Mouse (Mus musculus): ENCODE data around the gene Trpm1. TPM values are rescaled to one million over a fixed set of nuclear protein-coding genes. Genes with fewer than 3 reads are reported as not detected.
A peak's percentile ranks its signal among the peaks of the same experiment; 100 is the strongest.

Gene Trpm1
- polyA plus RNA-seq, 1 experiment from 2014 or later: 6.1 TPM

- H3K4me1 ChIP-seq: peaks cover 12% of the 10 kb centered on the region
- DNase-seq (ENCODE audit: low spot score): no peak
- H3K9me3 ChIP-seq (replicated peaks): no peaks in the 10 kb centered on the region
- H3K4me3 ChIP-seq: no peak overlapping the region
- H3K36me3 ChIP-seq: no peaks in the 10 kb centered on the region
- H3K27ac ChIP-seq (replicated peaks): no peak overlapping the region
- no peaks in the 10 kb centered on the region for H3K27me3 ChIP-seq (ENCODE audit: low read depth, poor library complexity, severe bottlenecking)
- 81% methylated on average over 3 of the region's 3 CpGs for WGBS
Observed at GRCm38 (mm10) chr7:64279548-64279947, 125.9 kb downstream of the Trpm1 start.

GRCm38 (mm10) chr7:64286566-64286965 lies 132.9 kb downstream of the Trpm1 start:
- Histone ChIP-seq H3K4me1 (peaks cover 25% of the 10 kb centered on the region), H3K36me3 (0 out of 2 replicates have a peak, but pooled peaks cover 6% of the 10 kb centered on the region), H3K27me3 (ENCODE audit: low read depth, poor library complexity, severe bottlenecking) (no peaks in the 10 kb centered on the region), H3K9me3 (replicated peaks) (no peaks in the 10 kb centered on the region), H3K4me3 (peak overlapping the region; percentile 88), H3K27ac (replicated peaks) (peak overlapping the region; percentile 93)
- DNase-seq (ENCODE audit: low spot score): no peak

- no peaks in the 10 kb centered on the region for H3K27me3 ChIP-seq (ENCODE audit: low read depth, poor library complexity, severe bottlenecking)
- peak; percentile 98 for DNase-seq (ENCODE audit: low spot score)
- H3K9me3 ChIP-seq (replicated peaks): no peaks in the 10 kb centered on the region
- peaks cover 12% of the 10 kb centered on the region for H3K36me3 ChIP-seq
- peak within 1 kb of the TSS; percentile 88 for H3K4me3 ChIP-seq
- under 1% methylated on average over 77 of the region's 77 CpGs for WGBS
- H3K27ac ChIP-seq (replicated peaks): peak within 1 kb of the TSS; percentile 93
- peaks cover 30% of the 10 kb centered on the region for H3K4me1 ChIP-seq
Observed at GRCm38 (mm10) chr7:64287414-64288091, 133.9 kb downstream of the Trpm1 start, which contains the start of gene Mtmr10. TSS of gene Mtmr10 (plus strand) at chr7:64287653.

- Histone ChIP-seq H3K4me1 (peaks cover 30% of the 10 kb centered on the region), H3K27ac (replicated peaks) (no peak overlapping the region), H3K4me3 (no peak overlapping the region), H3K36me3 (peaks cover 12% of the 10 kb centered on the region), H3K9me3 (replicated peaks) (no peaks in the 10 kb centered on the region), H3K27me3 (ENCODE audit: low read depth, poor library complexity, severe bottlenecking) (no peaks in the 10 kb centered on the region)
- DNase-seq (ENCODE audit: low spot score): no peak
- 93% methylated on average over 7 of the region's 7 CpGs for WGBS
Observed at GRCm38 (mm10) chr7:64289416-64289815, 135.8 kb downstream of the Trpm1 start.

GRCm38 (mm10) chr7:64290431-64290830 lies 136.8 kb downstream of the Trpm1 start:
- Histone ChIP-seq H3K9me3 (replicated peaks) (no peaks in the 10 kb centered on the region), H3K4me1 (peaks cover 34% of the 10 kb centered on the region), H3K36me3 (peaks cover 12% of the 10 kb centered on the region), H3K27me3 (ENCODE audit: low read depth, poor library complexity, severe bottlenecking) (no peaks in the 10 kb centered on the region), H3K4me3 (no peak overlapping the region), H3K27ac (replicated peaks) (no peak overlapping the region)
- 92% methylated on average over 6 of the region's 6 CpGs for WGBS
- DNase-seq (ENCODE audit: low spot score): no peak

GRCm38 (mm10) chr7:64291722-64292121 lies 138.1 kb downstream of the Trpm1 start:
- no peak for DNase-seq (ENCODE audit: low spot score)
- Histone ChIP-seq H3K9me3 (replicated peaks) (no peaks in the 10 kb centered on the region), H3K4me1 (peaks cover 44% of the 10 kb centered on the region), H3K27me3 (ENCODE audit: low read depth, poor library complexity, severe bottlenecking) (no peaks in the 10 kb centered on the region), H3K27ac (replicated peaks) (no peak overlapping the region), H3K36me3 (peaks cover 12% of the 10 kb centered on the region), H3K4me3 (no peak overlapping the region)
- WGBS: 94% methylated on average over 10 of the region's 10 CpGs

- no peak overlapping the region for H3K4me3 ChIP-seq
- H3K27ac ChIP-seq (replicated peaks): no peak overlapping the region
- no peak for DNase-seq (ENCODE audit: low spot score)
- peaks cover 27% of the 10 kb centered on the region for H3K4me1 ChIP-seq
- WGBS: 58% methylated on average over 5 of the region's 5 CpGs
- no peaks in the 10 kb centered on the region for H3K27me3 ChIP-seq (ENCODE audit: low read depth, poor library complexity, severe bottlenecking)
- H3K36me3 ChIP-seq: peaks cover 39% of the 10 kb centered on the region
- H3K9me3 ChIP-seq (replicated peaks): no peaks in the 10 kb centered on the region
Observed at GRCm38 (mm10) chr7:64296286-64297010, 142.8 kb downstream of the Trpm1 start.

- DNase-seq (ENCODE audit: low spot score): no peak
- Histone ChIP-seq H3K27me3 (ENCODE audit: low read depth, poor library complexity, severe bottlenecking) (no peaks in the 10 kb centered on the region), H3K9me3 (replicated peaks) (no peaks in the 10 kb centered on the region), H3K27ac (replicated peaks) (no peak overlapping the region), H3K4me1 (no peaks in the 10 kb centered on the region), H3K36me3 (peaks cover 38% of the 10 kb centered on the region), H3K4me3 (no peak overlapping the region)
- 93% methylated on average over 7 of the region's 7 CpGs for WGBS
Observed at GRCm38 (mm10) chr7:64310241-64310640, 156.6 kb downstream of the Trpm1 start.

GRCm38 (mm10) chr7:64310756-64311155 lies 157.1 kb downstream of the Trpm1 start:
- no peak overlapping the region for H3K27ac ChIP-seq (replicated peaks)
- no peak for DNase-seq (ENCODE audit: low spot score)
- WGBS: 85% methylated on average over 2 of the region's 2 CpGs
- no peaks in the 10 kb centered on the region for H3K9me3 ChIP-seq (replicated peaks)
- H3K4me3 ChIP-seq: no peak overlapping the region
- no peaks in the 10 kb centered on the region for H3K27me3 ChIP-seq (ENCODE audit: low read depth, poor library complexity, severe bottlenecking)
- peaks cover 41% of the 10 kb centered on the region for H3K36me3 ChIP-seq
- H3K4me1 ChIP-seq: no peaks in the 10 kb centered on the region

GRCm38 (mm10) chr7:64312811-64313210 lies 159.2 kb downstream of the Trpm1 start:
- Histone ChIP-seq H3K9me3 (replicated peaks) (no peaks in the 10 kb centered on the region), H3K36me3 (peaks cover 62% of the 10 kb centered on the region), H3K4me1 (no peaks in the 10 kb centered on the region), H3K27ac (replicated peaks) (no peak overlapping the region), H3K4me3 (no peak overlapping the region), H3K27me3 (ENCODE audit: low read depth, poor library complexity, severe bottlenecking) (no peaks in the 10 kb centered on the region)
- no peak for DNase-seq (ENCODE audit: low spot score)
- WGBS: 95% methylated on average over 7 of the region's 7 CpGs

MicroRNAs within 50 kb of the gene (microRNA counts, 519-probe panel; counts per million panel counts)
- not detected for microRNA mmu-miR-211

Small RNA genes lying within 50 kb of the gene (microRNA-seq; reads per million reads assigned to microRNA genes)
- gene Mir211 (151 reads per million, percentile 56 among the genes with 10 or more reads in this experiment), gene Mir6416 (not detected)

Other genes starting within 250 kb of the Trpm1 start
- gene E030018B13Rik, start 237.0 kb upstream of the Trpm1 start, polyA plus RNA-seq (2016; fragmentation: Nextera tagmentation; extraction: Ambion mirVana): not detected in 2 replicates
- 29.6 and 34.1 TPM in 2 replicates for gene Klf13, start 214.9 kb upstream of the Trpm1 start, polyA plus RNA-seq (2016; fragmentation: Nextera tagmentation; extraction: Ambion mirVana)
- gene Mtmr10, start 133.8 kb downstream of the Trpm1 start, polyA plus RNA-seq (2016; fragmentation: Nextera tagmentation; extraction: Ambion mirVana): 12.5 and 15.3 TPM in 2 replicates
- gene Fan1, start 220.3 kb downstream of the Trpm1 start, polyA plus RNA-seq (2016; fragmentation: Nextera tagmentation; extraction: Ambion mirVana): 8.1 and 9.2 TPM in 2 replicates
- gene Mphosph10, start 238.4 kb downstream of the Trpm1 start, polyA plus RNA-seq (2016; fragmentation: Nextera tagmentation; extraction: Ambion mirVana): 46.8 and 53.0 TPM in 2 replicates
- 37.6 and 41.2 TPM in 2 replicates for gene Mcee, start 238.8 kb downstream of the Trpm1 start, polyA plus RNA-seq (2016; fragmentation: Nextera tagmentation; extraction: Ambion mirVana)

Measured in midbrain, embryonic 10.5 days (tissue).